Mouse (Mus musculus) spleen, adult 2 months (tissue): ENCODE data around the gene Olfr130.

Experiments used
- CTCF ChIP-seq: fragments of 200-500 bp; IDR thresholded peaks from 2 replicates; pipeline ENCODE4 v1.5.1; 2011; ENCODE audit warnings: mild to moderate bottlenecking, inconsistent platforms; ENCODE audit not compliant: insufficient read depth, insufficient read length, insufficient replicate concordance; ENCODE audit errors: extremely low read depth
- POLR2A ChIP-seq: fragments of 200-500 bp; IDR thresholded peaks from 2 replicates; pipeline ENCODE4 v1.6.1; 2011; ENCODE audit warnings: low read depth, low read length, inconsistent platforms

GRCm38 (mm10) chr17:38082364-38082763 lies 18.6 kb downstream of the Olfr130 start:
- TF ChIP-seq POLR2A (no peak), CTCF (no peak)
